Mouse (Mus musculus) cerebral cortex, adult 2 months (tissue): ENCODE results near the gene Fignl1.

Experiments used
- WGBS: fragments of 180-500 bp; shearing (Covaris S2); methylation state at CpG from one replicate; pipeline ENCODE4 v1.1.7; 2018; 5-methylcytosine and 5-hydroxymethylcytosine counted together

The Fignl1 gene

GRCm38 (mm10) chr11:11763211-11763666 is 45.5 kb downstream of the Fignl1 start:
- WGBS = 78% methylated on average over 4 of the region's 4 CpGs

- 91% methylated on average over 1 of the region's 1 CpGs for WGBS
Observed at GRCm38 (mm10) chr11:11758883-11759282, 49.9 kb downstream of the Fignl1 start.

GRCm38 (mm10) chr11:11758121-11758520 is 50.6 kb downstream of the Fignl1 start:
- WGBS = 77% methylated on average over 6 of the region's 6 CpGs

GRCm38 (mm10) chr11:11752859-11753258 is 55.9 kb downstream of the Fignl1 start:
- 81% methylated on average over 5 of the region's 5 CpGs for WGBS

- 89% methylated on average over 5 of the region's 5 CpGs for WGBS
Observed at GRCm38 (mm10) chr11:11751091-11751490, 57.7 kb downstream of the Fignl1 start.

- 47% methylated on average over 1 of the region's 1 CpGs for WGBS
Observed at GRCm38 (mm10) chr11:11744222-11744621, 64.5 kb downstream of the Fignl1 start.

- 29% methylated on average over 2 of the region's 2 CpGs for WGBS
Observed at GRCm38 (mm10) chr11:11742626-11743025, 66.1 kb downstream of the Fignl1 start.

GRCm38 (mm10) chr11:11741574-11741973 is 67.2 kb downstream of the Fignl1 start:
- 89% methylated on average over 5 of the region's 5 CpGs for WGBS

- 76% methylated on average over 5 of the region's 5 CpGs for WGBS
Observed at GRCm38 (mm10) chr11:11740603-11741002, 68.2 kb downstream of the Fignl1 start.

- 92% methylated on average over 3 of the region's 3 CpGs for WGBS
Observed at GRCm38 (mm10) chr11:11739054-11739453, 69.7 kb downstream of the Fignl1 start.

- 71% methylated on average over 2 of the region's 2 CpGs for WGBS
Observed at GRCm38 (mm10) chr11:11737562-11737961, 71.2 kb downstream of the Fignl1 start.
